Mouse (Mus musculus) kidney, adult 8-10 months (tissue): ENCODE data around the gene Coq5.

Experiments
- DNase-seq, 2 experiments: peaks; one replicate each; pipeline ENCODE4 v3.0.0; 2022

Coq5 gene

DNA sequence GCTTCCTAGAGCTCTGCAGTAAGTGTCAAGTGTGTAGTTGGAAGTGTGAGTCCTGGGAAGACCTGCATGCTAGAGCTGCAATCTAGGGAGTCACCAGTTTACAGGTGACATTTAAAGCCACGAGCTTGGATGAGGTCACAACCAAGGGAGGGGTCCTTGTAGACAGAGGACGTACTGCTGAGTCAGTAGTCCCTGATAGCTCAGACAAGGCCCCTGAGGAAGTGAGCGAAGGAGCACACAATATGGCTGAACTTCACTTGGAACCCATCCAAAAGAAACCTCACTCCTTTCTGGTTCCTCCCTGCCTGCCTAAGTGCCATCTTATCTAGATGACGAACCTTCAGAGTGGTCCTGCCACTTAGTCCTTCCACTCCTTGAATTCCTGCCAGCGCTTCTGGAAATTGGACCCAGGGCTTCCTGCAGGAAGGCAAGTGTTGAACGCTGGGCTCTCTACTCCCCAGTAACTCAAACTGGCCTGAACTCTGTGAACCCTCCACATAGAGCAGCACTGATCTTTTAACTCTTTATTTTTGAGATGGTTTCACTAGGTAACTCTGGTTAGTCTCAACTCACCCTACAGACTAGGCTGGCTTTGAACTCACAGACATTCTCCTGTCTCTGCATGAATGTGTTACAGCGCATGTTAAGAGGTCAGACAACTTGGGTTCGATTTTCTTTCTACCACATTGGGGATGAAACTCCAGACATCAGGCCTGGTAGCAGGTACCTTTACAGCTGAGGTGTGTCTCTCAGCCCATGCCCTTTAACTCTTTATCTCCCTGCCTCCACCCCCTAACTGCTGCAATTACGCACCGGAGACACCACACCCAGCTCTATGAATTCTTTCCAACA, 33.6 kb downstream of the Coq5 start:
- DNase-seq: no peak

DNA sequence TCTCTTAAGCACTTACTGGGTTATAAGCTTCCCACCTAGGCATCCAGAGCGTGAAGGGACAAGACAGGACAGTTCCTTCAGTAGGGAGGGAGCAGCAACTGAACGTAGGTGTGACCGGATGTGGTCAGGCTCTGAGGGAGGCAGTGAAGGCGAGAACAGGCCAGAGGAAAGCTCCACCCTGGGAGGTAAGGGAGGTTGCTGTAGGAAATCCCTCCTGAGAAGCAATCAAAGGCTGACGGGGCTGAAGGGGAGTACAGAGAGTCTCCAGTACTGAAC, 34.1 kb downstream of the Coq5 start:
- DNase-seq: no peak

DNA sequence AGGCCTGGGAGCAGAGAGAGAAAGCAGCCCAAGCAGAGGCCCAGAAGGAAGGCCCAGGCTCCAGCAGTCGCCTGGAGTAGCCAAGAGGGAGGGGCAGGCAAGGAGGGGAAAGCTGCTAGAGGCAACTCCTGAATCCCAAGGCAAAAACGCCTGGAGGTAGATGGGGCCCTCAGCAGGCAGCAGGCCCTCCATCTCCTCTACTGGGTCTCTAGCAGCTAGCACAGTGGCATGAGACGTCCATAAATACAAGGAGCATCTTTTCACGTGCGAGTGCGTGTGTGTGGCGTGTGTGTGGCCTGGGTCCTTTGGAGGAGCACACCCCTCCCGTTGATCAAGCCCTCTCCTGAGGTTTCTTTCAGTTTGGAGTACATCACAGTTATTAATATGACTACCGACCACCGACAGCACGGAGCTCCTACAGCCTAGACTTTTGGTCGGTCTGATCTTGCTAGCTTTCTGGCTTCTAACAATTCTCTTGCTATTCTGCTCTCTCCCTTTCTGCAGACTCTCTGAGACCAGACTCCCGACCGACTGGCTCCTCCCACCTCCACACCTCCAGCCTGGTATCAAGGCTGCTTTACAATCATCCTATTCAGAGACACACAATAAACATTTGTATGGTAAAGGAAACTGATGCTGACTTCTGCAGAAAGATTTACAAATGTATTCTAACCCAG, 37.6 kb downstream of the Coq5 start:
- no peak for DNase-seq

DNA sequence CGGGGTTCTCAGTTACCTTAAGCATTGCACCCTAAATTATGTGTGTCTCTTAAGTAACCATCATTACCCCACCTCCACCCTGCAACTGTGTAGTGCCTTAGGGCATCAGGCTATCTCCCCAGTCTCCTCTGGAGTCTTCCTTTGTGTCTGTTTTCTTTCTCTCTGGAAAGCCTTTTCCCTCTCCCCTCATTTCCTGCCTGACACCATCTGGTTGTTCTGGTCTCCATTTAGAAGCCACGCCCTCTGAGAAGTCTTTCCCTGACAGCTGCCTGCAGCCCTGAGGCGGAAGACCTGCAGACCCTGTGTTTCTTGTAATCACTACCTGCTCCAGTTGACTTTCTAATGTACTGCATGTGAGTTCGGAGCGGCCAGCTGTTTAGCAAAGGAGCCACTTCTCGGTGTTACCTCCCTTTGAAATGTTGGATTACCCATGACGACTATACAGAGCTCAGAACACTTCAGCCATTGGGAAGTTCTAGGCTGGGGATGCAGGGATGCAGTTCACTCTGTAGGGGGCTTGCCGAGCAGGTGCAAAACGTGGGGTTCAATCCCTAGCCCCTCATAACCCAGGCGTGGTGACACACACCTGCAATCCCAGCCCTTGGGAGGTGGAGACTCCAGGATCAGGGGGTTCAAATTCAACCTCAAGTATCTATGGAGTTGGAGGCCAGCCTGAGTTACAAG, 38.3 kb downstream of the Coq5 start:
- no peak for DNase-seq

DNA sequence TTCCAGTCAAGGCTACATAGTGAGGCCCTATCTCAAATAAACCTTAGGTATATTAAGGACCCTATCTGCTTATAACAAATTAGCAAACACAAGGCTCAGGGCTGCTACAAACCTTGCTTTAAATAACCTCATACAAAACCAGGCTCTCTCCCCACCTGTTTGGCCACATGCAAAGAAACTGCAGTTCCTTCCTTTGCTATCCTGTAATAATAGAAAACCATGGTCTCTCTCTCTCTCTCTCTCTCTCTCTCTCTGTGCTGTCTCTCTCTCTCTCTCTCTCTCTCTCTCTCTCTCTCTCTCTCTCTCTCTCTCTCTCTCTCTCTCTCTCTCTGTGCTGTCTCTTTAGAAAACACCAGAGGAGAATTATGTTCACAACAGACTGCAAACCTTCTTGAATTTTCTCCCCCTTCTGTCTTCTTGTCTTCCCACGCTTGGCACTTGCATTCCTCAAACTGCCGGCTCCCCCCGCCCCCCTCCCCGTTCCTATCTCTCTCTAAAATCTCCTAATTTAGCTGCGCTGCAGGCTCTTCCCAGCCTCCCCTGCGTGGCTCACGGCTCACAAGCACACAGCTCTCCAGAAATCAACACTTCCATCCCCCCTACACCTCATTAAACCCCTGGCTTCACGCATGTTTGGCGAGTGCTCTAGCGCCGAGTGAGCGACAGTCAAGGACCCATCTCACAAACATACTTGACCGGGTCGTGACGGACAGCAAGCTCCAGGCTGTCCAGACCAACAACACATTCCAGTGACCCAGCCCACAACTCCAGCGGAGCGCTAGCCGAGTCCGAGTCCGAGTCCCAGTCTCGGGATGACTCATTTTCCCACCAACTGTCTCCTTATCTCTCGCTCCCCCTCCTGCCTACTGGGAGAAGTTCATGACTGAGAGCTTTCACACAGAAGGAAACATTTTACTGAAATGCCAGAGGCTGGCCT, 39.8 kb downstream of the Coq5 start:
- peak; percentile 51 to 53 for DNase-seq

DNA sequence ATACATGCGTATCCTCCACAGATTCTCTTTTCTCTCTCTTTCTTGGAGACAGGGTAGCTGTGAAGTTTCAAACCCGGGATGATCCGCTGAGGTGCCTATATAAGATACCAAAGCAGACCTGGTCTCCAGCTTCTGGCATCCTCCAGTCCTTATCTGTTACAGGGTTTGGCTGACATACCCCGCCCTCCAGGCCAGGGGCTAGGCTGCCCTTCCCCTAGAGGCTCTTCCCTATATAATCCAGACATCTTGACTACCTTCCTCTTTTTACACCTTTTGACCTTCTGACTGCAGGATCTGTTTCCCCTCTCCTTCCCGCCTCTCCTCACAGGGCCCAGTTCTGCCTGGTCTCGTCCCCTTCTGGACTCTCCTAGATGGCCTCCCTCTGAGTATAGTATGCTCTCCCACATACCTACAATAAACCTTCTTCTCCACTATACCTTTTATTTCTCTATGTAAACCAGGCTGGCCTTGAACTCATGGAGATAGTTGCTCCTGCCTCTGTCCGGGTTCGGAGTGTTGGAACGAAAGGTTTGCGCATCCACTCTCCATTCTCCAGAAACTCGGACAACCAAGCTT, 46.9 kb downstream of the Coq5 start:
- no peak for DNase-seq

DNA sequence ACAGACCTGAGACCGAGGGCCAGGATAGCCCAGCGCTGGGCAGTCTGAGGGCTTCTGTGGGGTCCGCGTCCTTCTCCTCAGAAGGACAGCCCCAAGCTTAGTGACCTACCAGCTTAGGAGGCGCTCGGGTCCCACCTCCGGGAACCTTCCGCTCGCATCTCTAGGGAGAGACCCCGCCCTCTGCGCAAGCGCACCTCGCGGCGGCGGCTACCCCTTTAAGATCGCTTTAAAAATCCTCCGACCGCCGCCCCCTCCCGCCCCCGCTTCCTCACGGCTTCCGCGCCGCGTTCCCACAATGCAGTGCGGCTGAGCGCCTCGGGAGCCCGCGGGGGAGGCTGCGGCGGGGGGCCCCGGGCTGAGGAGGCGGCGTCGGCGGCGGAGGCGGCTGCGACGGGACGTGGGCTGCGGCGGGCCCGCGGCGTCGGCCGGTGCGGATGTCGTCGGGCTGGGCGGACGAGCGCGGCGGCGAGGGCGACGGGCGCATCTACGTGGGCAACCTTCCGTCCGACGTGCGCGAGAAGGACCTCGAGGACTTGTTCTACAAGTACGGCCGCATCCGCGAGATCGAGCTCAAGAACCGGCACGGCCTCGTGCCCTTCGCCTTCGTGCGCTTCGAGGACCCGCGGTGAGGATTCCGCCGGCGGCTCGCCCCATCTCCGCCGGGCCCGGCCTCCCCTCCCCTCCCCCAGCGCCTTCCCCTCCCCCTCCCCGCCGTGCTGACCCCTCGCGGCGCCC, 47.6 kb downstream of the Coq5 start, which contains the start of gene Srsf9:
Gene Srsf9 (plus strand): TSS at position 303 of the 735 bp plus-strand sequence.
- peak; percentile 95 to 96 for DNase-seq

DNA sequence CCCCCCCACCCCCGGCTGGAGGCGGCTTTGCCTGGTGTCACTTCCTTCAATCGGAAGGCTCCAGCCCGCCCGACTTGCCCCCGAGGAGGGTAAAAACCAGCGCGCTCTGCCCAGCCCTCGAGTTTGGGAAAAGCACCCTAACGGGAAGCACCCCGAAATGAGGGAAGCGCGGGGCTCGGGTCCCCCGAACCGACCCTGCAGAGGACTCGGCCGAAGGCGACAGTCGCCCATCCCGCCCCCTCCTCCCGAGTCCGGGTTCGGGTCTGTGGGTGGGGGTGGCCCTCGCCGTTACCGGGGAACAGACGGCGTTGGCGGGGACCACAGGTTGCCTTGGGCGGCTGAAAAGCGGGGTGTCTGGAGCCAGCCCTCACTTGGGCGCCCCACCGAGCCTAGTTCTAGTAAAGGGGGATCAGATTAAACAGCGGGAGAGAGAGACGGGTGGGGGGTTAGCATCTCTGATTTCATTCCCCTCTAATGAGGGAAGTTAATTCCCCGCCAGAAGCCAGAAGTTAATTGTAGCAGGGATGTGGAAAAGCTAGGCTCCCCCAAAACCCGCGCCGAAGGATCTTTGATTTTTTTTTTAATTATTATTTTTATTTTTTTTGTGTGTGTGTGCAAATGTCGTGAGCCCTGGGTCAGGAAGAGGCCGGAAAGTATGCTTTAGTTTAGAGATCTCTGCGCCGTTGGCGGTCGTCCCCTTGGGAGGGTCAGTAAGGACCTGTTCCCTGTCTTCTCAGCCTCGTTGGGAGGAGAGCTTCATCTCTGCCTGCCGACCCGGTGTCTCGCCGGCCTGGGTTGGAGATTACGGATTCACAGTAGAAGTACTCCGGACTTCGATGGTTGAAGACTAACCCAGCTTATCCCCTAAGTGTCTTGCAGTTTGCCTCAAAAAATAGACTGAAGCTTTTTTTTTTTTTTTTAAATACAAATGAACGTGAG, 48.4 kb downstream of the Coq5 start:
- DNase-seq: no peak

DNA sequence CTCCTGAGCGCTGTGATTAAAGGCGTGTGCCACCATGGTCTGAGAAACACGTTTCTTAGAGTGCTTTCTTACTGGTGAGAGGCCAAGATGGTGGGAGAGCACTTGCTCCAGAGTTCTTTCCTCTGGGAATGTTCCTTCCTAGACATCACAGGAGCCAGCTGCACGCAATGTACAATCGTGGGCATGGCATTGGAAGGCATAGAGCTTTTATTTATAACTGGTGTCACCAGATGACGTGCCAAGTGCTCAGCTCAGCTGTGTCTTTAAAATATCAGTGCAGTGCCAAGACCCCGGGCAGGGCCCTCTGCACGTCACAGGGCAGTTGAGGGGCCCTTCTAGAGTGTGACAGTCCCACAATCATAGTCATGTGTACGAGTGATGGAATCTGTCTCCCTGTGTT, 51.5 kb downstream of the Coq5 start:
- DNase-seq: no peak

DNA sequence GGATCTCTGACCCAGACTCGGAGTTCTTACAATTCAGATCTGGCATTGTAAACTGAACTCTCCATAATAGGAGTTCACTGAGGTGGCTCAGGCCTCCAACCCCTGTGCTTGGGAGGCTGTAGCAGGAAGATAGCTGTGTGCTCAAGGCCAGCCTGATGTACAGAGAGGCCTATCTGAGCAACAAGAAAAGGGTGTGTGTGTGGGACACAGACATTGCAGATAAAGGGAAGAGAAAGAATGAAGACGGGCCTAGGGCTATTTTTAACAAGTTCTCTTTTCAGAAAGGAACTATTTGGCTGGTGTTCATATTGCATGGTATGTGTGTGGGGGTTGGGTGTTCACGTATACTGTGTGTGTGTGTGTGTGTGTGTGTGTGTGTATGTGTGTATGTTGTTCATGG, 54.2 kb downstream of the Coq5 start:
- DNase-seq: no peak

DNA sequence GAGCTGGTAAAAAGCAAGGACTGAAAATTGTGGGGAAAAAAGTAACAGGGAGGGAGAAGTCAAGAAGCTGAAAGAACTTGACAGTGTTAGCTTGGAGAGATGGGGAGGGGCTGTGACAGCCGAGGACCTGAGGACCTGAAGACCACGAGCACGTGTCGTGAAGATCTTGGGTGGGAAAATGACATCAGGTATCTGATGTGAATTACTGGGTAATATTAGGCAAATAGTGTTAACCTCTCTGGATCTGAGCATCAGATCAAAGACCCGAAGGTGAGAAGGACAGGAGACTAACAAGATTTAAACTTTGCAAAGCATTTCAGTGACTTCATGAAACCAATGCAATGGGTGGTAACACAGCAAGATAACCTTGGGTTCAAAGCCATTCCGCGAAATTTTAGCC, 60.5 kb downstream of the Coq5 start:
- no peak for DNase-seq

DNA sequence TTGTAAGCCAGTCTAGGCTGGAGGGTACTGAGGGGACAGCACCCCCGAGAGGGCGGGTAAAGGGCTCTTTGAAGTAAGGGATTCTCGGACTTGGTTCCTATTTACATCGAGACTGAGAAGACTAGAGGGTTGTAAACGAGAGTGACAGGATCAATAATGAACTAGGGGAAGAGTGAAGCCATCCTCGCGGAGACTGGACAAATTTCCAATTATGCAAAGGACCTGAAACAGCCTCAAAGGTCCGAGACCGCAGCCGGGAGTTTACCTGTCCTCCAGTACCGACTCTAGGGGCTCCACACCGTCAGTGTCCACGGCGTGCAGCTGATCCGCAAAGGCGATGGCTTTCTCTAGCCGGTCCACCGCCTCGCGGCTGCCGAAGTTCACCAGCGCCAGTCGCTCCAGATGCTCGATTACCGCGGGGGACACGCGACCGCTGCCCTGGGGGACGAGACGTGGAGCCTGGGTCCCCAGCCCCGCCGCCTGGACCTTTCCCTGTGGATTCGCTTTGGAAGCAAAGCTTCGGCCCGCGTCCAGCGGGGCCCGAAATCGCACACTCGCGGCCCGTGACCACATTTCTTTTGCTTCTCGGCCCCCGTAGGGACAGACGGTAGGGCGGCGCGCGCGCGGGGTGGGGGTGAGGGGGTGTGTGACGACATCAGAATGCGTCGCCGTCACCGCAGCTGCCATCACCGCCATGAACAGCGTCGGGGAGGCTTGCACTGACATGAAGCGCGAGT, 61.3 kb downstream of the Coq5 start, which contains the start of the genes Gatc and Triap1:
Gene Gatc (minus strand): TSS at position 602 of the 737 bp plus-strand sequence.
Gene Triap1 (plus strand): TSS at position 649 of the 737 bp plus-strand sequence.
- DNase-seq: peak; percentile 78 to 85

DNA sequence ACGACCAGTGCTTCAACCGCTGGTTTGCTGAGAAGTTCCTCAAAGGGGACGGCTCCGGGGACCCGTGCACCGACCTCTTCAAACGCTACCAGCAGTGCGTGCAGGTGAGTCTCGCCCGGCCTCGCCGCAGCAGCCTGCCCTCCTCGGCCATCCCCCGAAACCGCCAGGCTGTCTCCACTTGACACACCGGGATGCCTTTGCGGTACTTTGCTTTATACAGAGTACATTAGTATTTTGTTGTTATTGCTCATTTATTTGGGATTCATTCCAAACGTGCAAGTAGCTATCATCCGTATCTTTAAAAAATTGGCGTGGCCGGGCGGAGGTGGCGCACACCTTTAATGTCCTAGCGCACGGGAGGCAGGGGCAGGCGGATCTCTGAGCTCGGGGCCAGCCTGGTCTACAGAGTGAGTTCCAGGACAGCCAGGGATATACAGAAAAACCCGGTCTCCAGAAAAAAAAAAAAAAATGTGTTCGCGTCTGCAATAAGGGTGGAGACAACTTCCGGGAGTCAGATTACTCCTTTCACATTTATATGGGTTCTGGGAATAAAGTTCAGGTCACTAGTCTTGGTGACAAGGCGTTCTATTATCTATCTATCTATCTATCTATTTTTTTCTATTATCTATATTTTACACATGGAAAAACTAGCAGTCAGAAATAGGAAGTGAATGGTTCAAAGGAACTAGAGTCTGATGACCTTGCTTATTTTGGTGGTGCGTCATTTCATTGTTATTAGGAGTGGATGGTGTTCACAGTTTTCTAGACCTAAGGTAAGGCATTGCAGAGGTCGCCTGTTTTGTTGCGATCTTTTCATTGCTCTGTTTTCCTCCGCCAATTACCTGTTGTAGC, 62.1 kb downstream of the Coq5 start:
- no peak for DNase-seq
